Mouse (Mus musculus) limb, embryonic 12.5 days (tissue): Measurements from ENCODE around the gene Ndufs4. TPM values are rescaled to one million over a fixed set of nuclear protein-coding genes. Genes with fewer than 3 reads are reported as not detected.
"Not testable (repeated sequence)": the region's sequence is repeated elsewhere in the genome, so short reads cannot be mapped to it uniquely, and the experiment has no call there.

Experiments used
- ATAC-seq: fragments of 200-750 bp; cut with Nextera tagmentation; 2 replicates; pipeline ENCODE4 v1.8.0; 2017; ENCODE audit warnings: low read depth, moderate TSS enrichment; ENCODE audit not compliant: insufficient number of reproducible peaks, insufficient read depth, low FRiP score, low TSS enrichment
- H3K27ac ChIP-seq: fragments of 300-500 bp; sonication (generic); 2 replicates; pipeline ENCODE4 v1.5.1; 2016; ENCODE audit warnings: mild to moderate bottlenecking, moderate library complexity
- H3K27me3 ChIP-seq: fragments of 300-500 bp; sonication (generic); 2 replicates; pipeline ENCODE4 v1.6.1; 2016; ENCODE audit warnings: mild to moderate bottlenecking, moderate library complexity
- H3K36me3 ChIP-seq: fragments of 300-500 bp; sonication (generic); 2 replicates; pipeline ENCODE4 v1.6.1; 2016; ENCODE audit warnings: mild to moderate bottlenecking, moderate library complexity
- H3K4me1 ChIP-seq: fragments of 300-500 bp; sonication (generic); replicated peaks from 2 replicates; pipeline ENCODE4 v1.6.1; 2016
- H3K4me2 ChIP-seq: fragments of 300-500 bp; sonication (generic); 2 replicates; pipeline ENCODE4 v1.6.1; 2016; ENCODE audit warnings: mild to moderate bottlenecking, moderate library complexity
- H3K4me3 ChIP-seq: fragments of 300-500 bp; sonication (generic); replicated peaks from 2 replicates; pipeline ENCODE4 v1.5.1; 2016; ENCODE audit warnings: mild to moderate bottlenecking
- H3K9ac ChIP-seq: fragments of 300-500 bp; sonication (generic); replicated peaks from 2 replicates; pipeline ENCODE4 v1.6.1; 2016; ENCODE audit warnings: mild to moderate bottlenecking, moderate library complexity
- H3K9me3 ChIP-seq: fragments of 300-500 bp; sonication (generic); 2 replicates; pipeline ENCODE4 v1.6.1; 2016; ENCODE audit warnings: mild to moderate bottlenecking, moderate library complexity
- WGBS: fragments of 180-500 bp; shearing (Covaris S2); methylation state at CpG from one replicate; pipeline ENCODE4 v1.1.7; 2016; 5-methylcytosine and 5-hydroxymethylcytosine counted together
- polyA plus RNA-seq: library from polyadenylated mRNA; unstranded; fragments of >200 nt; fragmentation: Nextera tagmentation; extraction: Ambion mirVana; gene quantifications from 2 replicates; pipeline ENCODE4 v1.2.1, GENCODE M21; 2016

Gene Ndufs4
- polyA plus RNA-seq, 1 experiment from 2014 or later, result 308 TPM

DNA sequence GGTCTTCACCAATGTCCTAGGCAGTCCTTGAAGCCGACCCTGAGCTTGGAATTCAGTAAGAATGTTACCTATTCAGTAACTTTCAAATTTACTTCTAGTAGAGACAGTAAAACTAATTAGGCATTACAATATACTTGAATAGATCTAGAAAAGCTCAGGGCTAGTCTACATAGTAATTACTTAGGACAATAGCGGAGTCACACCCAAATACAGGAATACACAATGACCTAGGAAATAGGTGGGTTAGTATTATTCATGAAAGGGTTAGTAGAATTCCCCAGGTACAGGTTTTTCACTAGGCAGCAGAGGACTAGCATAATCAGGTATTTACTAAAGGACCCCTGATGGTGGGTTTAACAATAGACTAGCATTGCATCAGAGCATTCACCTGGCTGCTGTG, 109.4 kb downstream of the Ndufs4 start:
- not testable (repeated sequence) for H3K9me3 ChIP-seq, H3K36me3 ChIP-seq, H3K9ac ChIP-seq, H3K27me3 ChIP-seq, H3K4me3 ChIP-seq, H3K4me1 ChIP-seq, H3K4me2 ChIP-seq, H3K27ac ChIP-seq, ATAC-seq
- 97% methylated on average over 2 of the region's 2 CpGs for WGBS

DNA sequence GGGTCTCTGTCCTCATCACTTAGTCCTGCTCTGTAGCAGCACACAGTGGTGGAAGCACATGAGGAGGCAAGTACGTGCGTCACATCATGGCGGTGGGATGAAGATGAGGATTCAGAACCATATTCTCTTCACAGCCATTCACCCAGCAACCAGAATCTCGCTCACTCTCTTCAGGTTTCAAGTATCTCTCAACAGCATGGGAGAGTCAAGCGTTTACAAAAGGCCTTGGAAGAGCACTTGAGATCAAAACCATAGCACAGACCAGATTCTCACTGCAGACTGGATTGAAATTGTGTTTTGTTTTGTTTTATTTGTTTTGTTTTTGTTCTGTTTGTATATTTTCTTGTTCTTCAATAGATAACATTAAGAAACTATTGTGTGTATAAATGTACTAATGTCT, 110.8 kb downstream of the Ndufs4 start:
- no peak overlapping the region for H3K4me3 ChIP-seq
- H3K36me3 ChIP-seq, result no peaks in the 10 kb centered on the region
- H3K27ac ChIP-seq, result no peak overlapping the region
- no peak overlapping the region for H3K4me2 ChIP-seq
- no peaks in the 10 kb centered on the region for H3K9me3 ChIP-seq
- WGBS, result 93% methylated on average over 5 of the region's 5 CpGs
- H3K4me1 ChIP-seq, result no peaks in the 10 kb centered on the region
- no peak overlapping the region for H3K9ac ChIP-seq
- no peaks in the 10 kb centered on the region for H3K27me3 ChIP-seq
- no peak for ATAC-seq

DNA sequence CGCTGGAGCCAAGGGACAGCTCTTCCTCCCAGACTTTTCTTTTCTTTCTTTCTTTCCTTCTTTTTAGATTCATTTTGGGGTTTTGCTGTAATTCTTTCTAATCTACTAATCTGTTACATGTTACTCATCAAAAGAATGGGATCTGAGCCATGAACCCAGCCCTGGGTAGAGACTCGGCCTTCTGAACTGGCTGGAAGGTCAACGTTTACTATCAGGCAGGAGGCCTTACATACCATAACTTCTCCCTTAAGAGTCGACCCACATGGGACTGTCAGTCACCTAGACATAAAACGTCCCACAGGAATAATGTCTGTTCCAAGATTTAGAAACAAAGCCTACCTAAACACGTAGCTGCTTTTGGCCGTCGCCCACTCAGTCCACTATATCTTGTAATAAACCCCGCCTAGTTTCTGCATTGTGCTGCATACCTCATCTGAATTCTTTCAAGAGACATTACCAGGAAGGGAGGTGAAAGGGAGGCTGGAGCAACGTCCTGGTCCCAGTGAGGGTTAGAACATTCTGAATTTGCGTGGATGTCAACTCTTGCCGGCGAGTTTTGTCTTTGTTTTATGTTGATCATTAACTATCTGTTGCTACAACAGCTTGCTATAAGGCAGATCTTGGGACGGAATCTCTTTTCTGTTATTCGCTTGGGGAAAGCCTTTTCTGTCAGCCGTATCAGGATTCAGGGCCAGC, 116.5 kb downstream of the Ndufs4 start:
- no peaks in the 10 kb centered on the region for H3K4me1 ChIP-seq
- H3K27me3 ChIP-seq, result no peaks in the 10 kb centered on the region
- H3K4me2 ChIP-seq, result no peak overlapping the region
- H3K9me3 ChIP-seq, result no peaks in the 10 kb centered on the region
- H3K36me3 ChIP-seq, result no peaks in the 10 kb centered on the region
- H3K27ac ChIP-seq, result no peak overlapping the region
- H3K9ac ChIP-seq, result no peak overlapping the region
- WGBS, result 88% methylated on average over 16 of the region's 16 CpGs
- no peak overlapping the region for H3K4me3 ChIP-seq
- ATAC-seq, result no peak

DNA sequence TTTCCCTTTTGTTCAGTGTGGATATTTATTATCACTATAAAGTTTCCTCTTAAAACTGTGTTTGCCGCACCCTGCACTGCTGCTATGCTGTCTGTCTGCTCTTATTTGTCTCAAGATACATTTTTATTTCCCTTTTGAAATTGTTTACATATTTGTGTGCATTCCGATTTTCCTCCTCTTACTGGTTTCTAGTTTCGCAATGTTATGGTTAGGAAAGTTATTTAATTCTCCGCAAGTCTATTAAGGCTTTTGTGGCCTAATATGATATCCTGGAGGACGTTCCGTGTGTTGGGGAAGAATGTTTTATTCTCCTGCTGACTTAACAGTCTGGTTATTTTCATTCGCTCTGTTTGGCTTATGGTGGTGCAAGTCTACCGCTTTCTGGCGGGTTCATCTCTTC, 120.3 kb downstream of the Ndufs4 start:
- Histone ChIP-seq H3K36me3 (no peaks in the 10 kb centered on the region), H3K4me1 (no peaks in the 10 kb centered on the region), H3K4me3 (no peak overlapping the region), H3K4me2 (no peak overlapping the region), H3K27me3 (no peaks in the 10 kb centered on the region), H3K27ac (no peak overlapping the region), H3K9ac (no peak overlapping the region), H3K9me3 (no peaks in the 10 kb centered on the region)
- no peak for ATAC-seq
- WGBS, result 81% methylated on average over 9 of the region's 9 CpGs

DNA sequence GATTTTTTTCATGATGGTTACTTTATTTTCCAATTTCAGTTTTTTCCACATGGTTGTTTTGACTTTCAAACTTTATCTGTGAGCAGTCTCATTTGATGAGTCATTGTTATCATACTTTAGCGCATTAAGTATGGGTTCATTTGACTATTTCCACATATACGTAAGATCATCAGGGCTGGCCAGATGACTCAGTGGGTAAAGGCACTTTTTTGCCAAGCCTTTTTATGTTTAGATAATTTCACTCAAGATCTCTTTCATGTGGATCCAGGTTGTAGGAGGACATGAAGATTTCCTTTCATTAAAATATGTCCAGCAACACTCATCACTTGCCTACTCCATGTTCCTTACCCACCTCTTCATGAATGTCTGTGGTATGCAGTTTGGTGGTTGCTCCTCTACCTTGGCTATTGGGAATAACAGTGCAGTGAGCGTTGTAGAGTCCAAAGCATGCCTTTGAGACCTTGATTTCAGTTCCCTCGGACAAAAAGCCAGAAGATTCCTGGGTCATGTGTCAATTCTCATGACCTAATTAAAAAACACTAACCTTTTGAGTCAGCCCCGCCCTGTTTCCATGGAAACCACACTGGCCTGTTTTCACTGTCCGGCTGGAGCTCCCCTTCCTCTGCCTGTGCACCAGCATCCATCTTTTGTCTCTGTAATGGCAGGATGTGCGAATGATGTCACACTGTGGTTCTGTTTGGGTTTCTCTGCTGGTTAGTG, 127.4 kb downstream of the Ndufs4 start:
- H3K4me2 ChIP-seq, result no peak overlapping the region
- H3K27ac ChIP-seq, result no peak overlapping the region
- no peak for ATAC-seq
- no peak overlapping the region for H3K4me3 ChIP-seq
- H3K27me3 ChIP-seq, result no peaks in the 10 kb centered on the region
- 83% methylated on average over 7 of the region's 7 CpGs for WGBS
- no peak overlapping the region for H3K9ac ChIP-seq
- no peaks in the 10 kb centered on the region for H3K4me1 ChIP-seq
- no peaks in the 10 kb centered on the region for H3K36me3 ChIP-seq
- no peaks in the 10 kb centered on the region for H3K9me3 ChIP-seq

DNA sequence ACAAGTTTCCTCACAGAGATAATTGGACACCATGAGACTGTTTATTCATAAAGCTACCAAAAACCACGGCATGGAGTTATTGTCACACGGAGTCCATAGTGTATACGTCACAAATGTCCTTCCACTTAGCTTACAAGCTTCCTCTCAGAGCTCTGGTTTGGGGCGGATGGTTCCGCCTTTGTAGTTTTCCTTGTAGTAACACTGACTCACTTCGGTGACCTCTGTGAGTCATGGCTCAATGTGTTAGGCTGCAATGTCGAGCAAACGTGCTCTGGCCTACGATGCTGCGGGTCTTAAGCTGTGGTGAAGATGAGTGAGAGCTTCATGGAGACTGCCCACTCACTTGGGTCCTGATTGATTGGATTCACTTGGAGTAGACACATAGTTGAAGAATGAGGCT, 133.4 kb downstream of the Ndufs4 start:
- no peak for ATAC-seq
- Histone ChIP-seq H3K9ac (no peak overlapping the region), H3K36me3 (no peaks in the 10 kb centered on the region), H3K27ac (no peak overlapping the region), H3K4me1 (no peaks in the 10 kb centered on the region), H3K4me2 (no peak overlapping the region), H3K4me3 (no peak overlapping the region), H3K27me3 (no peaks in the 10 kb centered on the region), H3K9me3 (0 out of 2 replicates have a peak, but pooled peaks cover 2% of the 10 kb centered on the region)
- WGBS, result 93% methylated on average over 10 of the region's 10 CpGs

Other genes starting within 250 kb of the Ndufs4 start
- 35.1 and 36.5 TPM in 2 replicates for gene Fst, start 70.7 kb upstream of the Ndufs4 start, polyA plus RNA-seq